Mouse (Mus musculus) embryonic facial prominence, embryonic 13.5 days (tissue): ENCODE data around the gene Trim60. TPM values are rescaled to one million over a fixed set of nuclear protein-coding genes. Genes with fewer than 3 reads are reported as not detected.

Experiments used
- ATAC-seq: fragments of 200-750 bp; cut with Nextera tagmentation; 2 replicates; pipeline ENCODE4 v1.8.0; 2017; ENCODE audit warnings: low read depth; ENCODE audit not compliant: insufficient number of reproducible peaks, insufficient read depth, low FRiP score, low TSS enrichment
- H3K27ac ChIP-seq: fragments of 300-500 bp; sonication (generic); 2 replicates; pipeline ENCODE4 v1.5.1; 2015; ENCODE audit warnings: moderate library complexity, mild to moderate bottlenecking, inconsistent platforms
- H3K27me3 ChIP-seq: fragments of 300-500 bp; sonication (generic); 2 replicates; pipeline ENCODE4 v1.6.1; 2015; ENCODE audit warnings: mild to moderate bottlenecking, inconsistent platforms
- H3K36me3 ChIP-seq: fragments of 300-500 bp; sonication (generic); 2 replicates; pipeline ENCODE4 v1.6.1; 2015; ENCODE audit warnings: mild to moderate bottlenecking, inconsistent platforms
- H3K4me1 ChIP-seq: fragments of 300-500 bp; sonication (generic); 2 replicates; pipeline ENCODE4 v1.6.1; 2015; ENCODE audit warnings: inconsistent platforms
- H3K4me2 ChIP-seq: fragments of 300-500 bp; sonication (generic); 2 replicates; pipeline ENCODE4 v1.6.1; 2015; ENCODE audit warnings: moderate library complexity, mild to moderate bottlenecking, inconsistent platforms
- H3K4me3 ChIP-seq: fragments of 300-500 bp; sonication (generic); 2 replicates; pipeline ENCODE4 v1.5.1; 2015; ENCODE audit warnings: mild to moderate bottlenecking, inconsistent platforms
- H3K9ac ChIP-seq: fragments of 300-500 bp; sonication (generic); 2 replicates; pipeline ENCODE4 v1.6.1; 2015; ENCODE audit warnings: mild to moderate bottlenecking, inconsistent platforms
- H3K9me3 ChIP-seq: fragments of 300-500 bp; sonication (generic); 2 replicates; pipeline ENCODE4 v1.6.1; 2016; ENCODE audit warnings: inconsistent platforms
- WGBS: fragments of 180-500 bp; shearing (Covaris S2); methylation state at CpG from one replicate; pipeline ENCODE4 v1.1.7; 2015; ENCODE audit warnings: mixed read lengths; 5-methylcytosine and 5-hydroxymethylcytosine counted together
- polyA plus RNA-seq: library from polyadenylated mRNA; unstranded; fragments of >200 nt; fragmentation: Nextera tagmentation; extraction: Ambion mirVana; gene quantifications from 2 replicates; pipeline ENCODE4 v1.2.1, GENCODE M21; 2015

The Trim60 gene
- not detected in 2 replicates for polyA plus RNA-seq

GRCm38 (mm10) chr8:65018423-65018822, at the start of gene Trim60, which contains the start of gene Trim61:
Gene Trim60 (minus strand): TSS chr8:65018584.
Gene Trim61 (minus strand): TSS chr8:65018523.
- Histone ChIP-seq H3K9ac (no peak within 1 kb of the TSS), H3K4me2 (no peak within 1 kb of the TSS), H3K9me3 (0 out of 2 replicates have a peak, but pooled peaks cover 3% of the 10 kb centered on the region), H3K4me1 (no peaks in the 10 kb centered on the region), H3K4me3 (no peak within 1 kb of the TSS), H3K27ac (no peak within 1 kb of the TSS), H3K36me3 (no peaks in the 10 kb centered on the region), H3K27me3 (no peaks in the 10 kb centered on the region)
- WGBS: 84% methylated on average over 8 of the region's 8 CpGs
- ATAC-seq: no peak

GRCm38 (mm10) chr8:65067694-65068472, 49.5 kb upstream of the Trim60 start:
- WGBS: 47% methylated on average over 10 of the region's 10 CpGs

GRCm38 (mm10) chr8:65067031-65067430, 48.6 kb upstream of the Trim60 start:
- ATAC-seq: no peak

More at GRCm38 (mm10) chr8:65067694-65068472, 49.5 kb upstream of the Trim60 start:
- Histone ChIP-seq H3K9me3 (0 out of 2 replicates have a peak, but pooled peaks cover 2% of the 10 kb centered on the region), H3K27me3 (no peaks in the 10 kb centered on the region), H3K36me3 (no peaks in the 10 kb centered on the region), H3K9ac (no peak overlapping the region), H3K4me2 (no peak overlapping the region), H3K4me3 (no peak overlapping the region), H3K4me1 (no peaks in the 10 kb centered on the region), H3K27ac (no peak overlapping the region)
- no peak for ATAC-seq

GRCm38 (mm10) chr8:65065622-65066021, 47.2 kb upstream of the Trim60 start:
- H3K4me3 ChIP-seq: no peak overlapping the region
- no peaks in the 10 kb centered on the region for H3K27me3 ChIP-seq
- no peak overlapping the region for H3K27ac ChIP-seq
- H3K4me1 ChIP-seq: no peaks in the 10 kb centered on the region
- H3K9me3 ChIP-seq: 0 out of 2 replicates have a peak, but pooled peaks cover 2% of the 10 kb centered on the region
- no peak for ATAC-seq
- H3K36me3 ChIP-seq: no peaks in the 10 kb centered on the region
- WGBS: 91% methylated on average over 3 of the region's 3 CpGs
- H3K4me2 ChIP-seq: no peak overlapping the region
- H3K9ac ChIP-seq: no peak overlapping the region

More at GRCm38 (mm10) chr8:65067031-65067430, 48.6 kb upstream of the Trim60 start:
- Histone ChIP-seq H3K4me2 (no peak overlapping the region), H3K27ac (no peak overlapping the region), H3K36me3 (no peaks in the 10 kb centered on the region), H3K4me1 (no peaks in the 10 kb centered on the region), H3K4me3 (no peak overlapping the region), H3K27me3 (no peaks in the 10 kb centered on the region), H3K9ac (no peak overlapping the region), H3K9me3 (0 out of 2 replicates have a peak, but pooled peaks cover 2% of the 10 kb centered on the region)
- WGBS: 77% methylated on average over 4 of the region's 4 CpGs

GRCm38 (mm10) chr8:65064071-65064470, 45.7 kb upstream of the Trim60 start:
- H3K4me2 ChIP-seq: no peak overlapping the region
- 0 out of 2 replicates have a peak, but pooled peaks cover under 1% of the 10 kb centered on the region for H3K9me3 ChIP-seq
- H3K27me3 ChIP-seq: no peaks in the 10 kb centered on the region
- no peak overlapping the region for H3K4me3 ChIP-seq
- no peak overlapping the region for H3K27ac ChIP-seq
- H3K9ac ChIP-seq: no peak overlapping the region
- ATAC-seq: no peak
- H3K36me3 ChIP-seq: no peaks in the 10 kb centered on the region
- 50% methylated on average over 2 of the region's 2 CpGs for WGBS
- H3K4me1 ChIP-seq: no peaks in the 10 kb centered on the region

- ATAC-seq: no peak
- Histone ChIP-seq H3K27me3 (no peaks in the 10 kb centered on the region), H3K4me1 (no peaks in the 10 kb centered on the region)
Observed at GRCm38 (mm10) chr8:65062195-65062594, 43.8 kb upstream of the Trim60 start.

GRCm38 (mm10) chr8:65056722-65057121, 38.3 kb upstream of the Trim60 start:
- H3K4me2 ChIP-seq: no peak overlapping the region
- no peaks in the 10 kb centered on the region for H3K9me3 ChIP-seq
- no peak overlapping the region for H3K9ac ChIP-seq
- WGBS: 87% methylated on average over 4 of the region's 4 CpGs
- H3K36me3 ChIP-seq: no peaks in the 10 kb centered on the region
- no peak for ATAC-seq
- no peaks in the 10 kb centered on the region for H3K27me3 ChIP-seq
- H3K4me1 ChIP-seq: peaks cover 13% of the 10 kb centered on the region; the same call in 1 of the 2 replicates
- H3K27ac ChIP-seq: no peak overlapping the region
- no peak overlapping the region for H3K4me3 ChIP-seq

More at GRCm38 (mm10) chr8:65062195-65062594, 43.8 kb upstream of the Trim60 start:
- 78% methylated on average over 4 of the region's 4 CpGs for WGBS
- H3K9me3 ChIP-seq: no peaks in the 10 kb centered on the region
- no peak overlapping the region for H3K9ac ChIP-seq
- H3K4me2 ChIP-seq: no peak overlapping the region
- H3K4me3 ChIP-seq: no peak overlapping the region
- no peaks in the 10 kb centered on the region for H3K36me3 ChIP-seq
- no peak overlapping the region for H3K27ac ChIP-seq

GRCm38 (mm10) chr8:65053968-65054367, 35.6 kb upstream of the Trim60 start:
- no peaks in the 10 kb centered on the region for H3K36me3 ChIP-seq
- no peaks in the 10 kb centered on the region for H3K27me3 ChIP-seq
- ATAC-seq: no peak
- WGBS: 17% methylated on average over 5 of the region's 5 CpGs
- H3K27ac ChIP-seq: no peak overlapping the region
- H3K4me1 ChIP-seq: peaks cover 16% of the 10 kb centered on the region; the same call in 1 of the 2 replicates
- no peak overlapping the region for H3K9ac ChIP-seq
- H3K9me3 ChIP-seq: no peaks in the 10 kb centered on the region
- no peak overlapping the region for H3K4me3 ChIP-seq
- 0 out of 2 replicates have a peak overlapping the region, but pooled peaks have one; percentile 12 for H3K4me2 ChIP-seq

GRCm38 (mm10) chr8:65053554-65053953, 35.2 kb upstream of the Trim60 start:
- H3K27ac ChIP-seq: no peak overlapping the region
- peaks cover 16% of the 10 kb centered on the region; the same call in 1 of the 2 replicates for H3K4me1 ChIP-seq
- WGBS: 69% methylated on average over 3 of the region's 3 CpGs
- no peak overlapping the region for H3K9ac ChIP-seq
- no peak overlapping the region for H3K4me2 ChIP-seq
- no peak for ATAC-seq
- no peaks in the 10 kb centered on the region for H3K36me3 ChIP-seq
- H3K4me3 ChIP-seq: no peak overlapping the region
- no peaks in the 10 kb centered on the region for H3K27me3 ChIP-seq
- H3K9me3 ChIP-seq: no peaks in the 10 kb centered on the region

- no peak overlapping the region for H3K27ac ChIP-seq
- no peaks in the 10 kb centered on the region for H3K9me3 ChIP-seq
- WGBS: 89% methylated on average over 4 of the region's 4 CpGs
- no peaks in the 10 kb centered on the region for H3K27me3 ChIP-seq
- H3K4me3 ChIP-seq: no peak overlapping the region
- no peak for ATAC-seq
- H3K36me3 ChIP-seq: no peaks in the 10 kb centered on the region
- 0 out of 2 replicates have a peak, but pooled peaks cover 3% of the 10 kb centered on the region for H3K4me1 ChIP-seq
- H3K4me2 ChIP-seq: no peak overlapping the region
- no peak overlapping the region for H3K9ac ChIP-seq
Observed at GRCm38 (mm10) chr8:65047801-65048200, 29.4 kb upstream of the Trim60 start.

- H3K4me3 ChIP-seq: no peak overlapping the region
- no peak overlapping the region for H3K9ac ChIP-seq
- H3K36me3 ChIP-seq: no peaks in the 10 kb centered on the region
- H3K9me3 ChIP-seq: no peaks in the 10 kb centered on the region
- H3K4me2 ChIP-seq: no peak overlapping the region
- ATAC-seq: no peak
- 91% methylated on average over 4 of the region's 4 CpGs for WGBS
- no peaks in the 10 kb centered on the region for H3K27me3 ChIP-seq
- H3K27ac ChIP-seq: no peak overlapping the region
- 0 out of 2 replicates have a peak, but pooled peaks cover 3% of the 10 kb centered on the region for H3K4me1 ChIP-seq
Observed at GRCm38 (mm10) chr8:65047193-65047592, 28.8 kb upstream of the Trim60 start.

- no peak overlapping the region for H3K4me3 ChIP-seq
- H3K9me3 ChIP-seq: no peaks in the 10 kb centered on the region
- no peaks in the 10 kb centered on the region for H3K27me3 ChIP-seq
- WGBS: 52% methylated on average over 5 of the region's 5 CpGs
- no peak for ATAC-seq
- H3K27ac ChIP-seq: no peak overlapping the region
- H3K36me3 ChIP-seq: no peaks in the 10 kb centered on the region
- H3K4me2 ChIP-seq: no peak overlapping the region
- H3K9ac ChIP-seq: no peak overlapping the region
- H3K4me1 ChIP-seq: 0 out of 2 replicates have a peak, but pooled peaks cover 3% of the 10 kb centered on the region
Observed at GRCm38 (mm10) chr8:65046565-65046964, 28.2 kb upstream of the Trim60 start.
